Mouse (Mus musculus) hindbrain, postnatal 0 days (tissue): Measurements from ENCODE around the gene Hoxb5. TPM values are rescaled to one million over a fixed set of nuclear protein-coding genes. Genes with fewer than 3 reads are reported as not detected.

Source experiments
- ATAC-seq: fragments of 200-750 bp; cut with Nextera tagmentation; 2 replicates; pipeline ENCODE4 v1.8.0; 2017; ENCODE audit warnings: mild to moderate bottlenecking, moderate TSS enrichment, moderate library complexity
- DNase-seq: peaks from one replicate; pipeline ENCODE4 v3.0.0-alpha.2; 2015; ENCODE audit warnings: low spot score
- H3K27ac ChIP-seq: fragments of 300-500 bp; sonication (generic); 2 replicates; pipeline ENCODE4 v1.5.1; 2014; ENCODE audit warnings: mild to moderate bottlenecking
- H3K27me3 ChIP-seq: fragments of 300-500 bp; sonication (generic); 2 replicates; pipeline ENCODE4 v1.6.1; 2014; ENCODE audit warnings: low read length, mixed read lengths; ENCODE audit not compliant: insufficient read depth
- H3K36me3 ChIP-seq: fragments of 300-500 bp; sonication (generic); 2 replicates; pipeline ENCODE4 v1.6.1; 2014; ENCODE audit warnings: low read length, mixed read lengths; ENCODE audit not compliant: insufficient read depth
- H3K4me1 ChIP-seq: fragments of 300-500 bp; sonication (generic); 2 replicates; pipeline ENCODE4 v1.6.1; 2014; ENCODE audit warnings: antibody characterized with exemption, low read length, mixed read lengths; ENCODE audit not compliant: insufficient read depth
- H3K4me2 ChIP-seq: fragments of 300-500 bp; sonication (generic); 2 replicates; pipeline ENCODE4 v1.6.1; 2014; ENCODE audit warnings: low read depth, mild to moderate bottlenecking, low read length, moderate library complexity, mixed read lengths
- H3K4me3 ChIP-seq: fragments of 300-500 bp; sonication (generic); 2 replicates; pipeline ENCODE4 v1.5.1; 2014; ENCODE audit warnings: low read length
- H3K9ac ChIP-seq: fragments of 300-500 bp; sonication (generic); replicated peaks from 2 replicates; pipeline ENCODE4 v1.6.1; 2014; ENCODE audit warnings: mild to moderate bottlenecking, low read length, moderate library complexity, mixed read lengths
- H3K9me3 ChIP-seq: fragments of 300-500 bp; sonication (generic); 2 replicates; pipeline ENCODE4 v1.6.1; 2016; ENCODE audit warnings: low read length, mixed read lengths
- CTCF ChIP-seq: IDR thresholded peaks from 2 replicates; pipeline ENCODE4 v1.5.1; 2016; ENCODE audit warnings: antibody characterized with exemption, control low read depth, low read depth
- WGBS: fragments of 180-500 bp; shearing (Covaris S2); extraction: QIAGEN DNeasy Blood & Tissue Kit; methylation state at CpG from one replicate; pipeline ENCODE4 v1.1.7; 2014; 5-methylcytosine and 5-hydroxymethylcytosine counted together
- microRNA counts: library from miRNA; unstranded; fragments of <30 nt; microRNA quantifications from one replicate; lab custom pipeline; 2015
- microRNA-seq, 2 experiments: library from miRNA; unstranded; fragments of <30 nt; microRNA quantifications; one replicate each; pipeline ENCODE4; 2016
- polyA plus RNA-seq: library from polyadenylated mRNA; unstranded; fragments of >200 nt; fragmentation: Nextera tagmentation; extraction: Ambion mirVana; gene quantifications from 2 replicates; pipeline ENCODE4 v1.2.1, GENCODE M21; 2015
- total RNA-seq: library from RNA; depleted of rRNA; stranded (reverse); fragments of >200 nt; gene quantifications from 2 replicates; pipeline ENCODE4 v1.2.3, GENCODE M21; 2014; rRNA removed

Hoxb5 gene
- total and polyA plus RNA-seq, 2 experiments from 2014 or later: 24.3 to 113 TPM

DNA sequence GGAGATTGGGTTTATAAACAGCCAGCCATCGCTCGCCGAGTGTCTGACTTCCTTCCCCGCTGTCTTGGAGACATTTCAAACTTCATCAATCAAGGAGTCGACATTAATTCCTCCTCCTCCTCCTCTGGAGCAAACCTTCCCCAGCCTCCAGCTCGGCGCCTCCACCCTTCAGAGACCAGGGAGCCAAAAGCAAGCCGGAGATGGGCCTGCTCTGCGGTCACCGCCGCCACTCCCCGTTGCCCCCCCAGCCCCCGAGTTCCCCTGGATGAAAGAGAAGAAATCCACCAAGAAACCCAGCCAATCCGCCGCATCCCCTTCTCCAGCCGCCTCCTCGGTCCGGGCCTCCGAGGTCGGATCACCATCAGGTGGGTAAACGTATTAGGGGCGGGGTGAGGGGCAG is 48.7 kb downstream of the Hoxb5 start:
- H3K4me2 ChIP-seq: peak overlapping the region; percentile 59
- no peaks in the 10 kb centered on the region for H3K36me3 ChIP-seq
- H3K4me1 ChIP-seq: no peaks in the 10 kb centered on the region
- peak overlapping the region; percentile 91 for H3K27ac ChIP-seq
- no peaks in the 10 kb centered on the region for H3K9me3 ChIP-seq
- H3K9ac ChIP-seq: peak overlapping the region; percentile 75
- DNase-seq (peak; percentile 76), ATAC-seq (no peak; the same call in 1 of the 2 replicates)
- H3K4me3 ChIP-seq: peak overlapping the region; percentile 50
- no peak for TF ChIP-seq CTCF
- WGBS: 1% methylated on average over 22 of the region's 22 CpGs
- H3K27me3 ChIP-seq: peaks cover 65% of the 10 kb centered on the region

DNA sequence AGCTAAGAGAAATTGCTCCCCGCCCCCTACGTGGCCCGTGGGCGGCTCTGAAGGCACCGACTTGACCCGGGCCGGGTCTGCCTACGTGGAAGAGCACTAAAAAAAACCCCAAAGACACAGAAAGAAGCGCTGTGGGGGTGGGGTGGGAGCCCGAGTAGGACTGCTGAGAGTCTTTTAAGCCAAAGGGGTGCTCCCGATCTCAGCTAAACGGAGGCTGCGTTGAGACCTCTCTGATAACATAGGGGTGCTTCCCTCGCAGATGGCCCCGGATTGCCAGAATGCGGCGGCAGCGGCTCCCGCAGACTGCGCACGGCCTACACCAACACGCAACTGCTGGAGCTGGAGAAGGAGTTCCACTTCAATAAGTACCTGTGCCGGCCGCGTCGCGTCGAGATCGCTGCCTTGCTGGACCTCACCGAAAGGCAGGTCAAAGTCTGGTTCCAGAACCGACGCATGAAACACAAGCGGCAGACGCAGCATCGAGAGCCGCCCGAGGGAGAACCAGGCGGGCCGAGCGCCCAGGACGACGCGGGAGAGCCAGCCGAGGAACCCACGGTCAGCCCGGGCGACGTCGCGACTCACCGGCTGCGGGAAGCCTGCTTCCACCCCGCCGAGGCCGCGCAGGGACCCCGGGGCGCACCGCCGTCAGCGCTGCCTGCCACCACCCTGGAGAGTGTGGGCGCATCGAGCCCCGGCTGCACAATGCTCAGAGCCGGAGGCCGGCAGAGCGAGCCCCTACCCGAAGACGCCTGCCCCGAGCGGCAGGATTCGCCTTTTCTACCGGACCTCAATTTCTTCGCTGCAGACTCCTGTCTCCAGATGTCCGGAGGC is 49.8 kb downstream of the Hoxb5 start:
- Histone ChIP-seq H3K27ac (peak overlapping the region; percentile 91), H3K27me3 (peaks cover 65% of the 10 kb centered on the region)

DNA sequence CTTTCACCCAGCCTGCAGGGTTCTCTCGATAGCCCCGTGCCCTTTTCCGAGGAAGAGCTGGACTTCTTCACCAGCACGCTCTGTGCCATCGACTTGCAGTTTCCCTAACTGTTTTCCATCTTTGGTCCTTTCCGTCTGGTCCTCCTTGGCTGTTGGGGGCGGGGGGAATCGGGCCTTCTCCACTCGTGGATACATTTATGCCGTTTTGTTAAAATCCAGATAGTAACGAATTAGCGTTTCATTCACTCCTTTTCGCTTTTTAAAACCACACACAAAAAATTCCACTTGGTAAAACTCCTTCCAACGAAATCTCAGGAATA is 50.3 kb downstream of the Hoxb5 start:
- DNase-seq: peak; percentile 35
- H3K9me3 ChIP-seq: no peaks in the 10 kb centered on the region
- peaks cover 65% of the 10 kb centered on the region for H3K27me3 ChIP-seq
- no peaks in the 10 kb centered on the region for H3K36me3 ChIP-seq
- peak overlapping the region; percentile 75 for H3K9ac ChIP-seq
- H3K4me3 ChIP-seq: peak overlapping the region; percentile 50
- H3K27ac ChIP-seq: peak overlapping the region; percentile 91
- H3K4me1 ChIP-seq: no peaks in the 10 kb centered on the region
- H3K4me2 ChIP-seq: peak overlapping the region; percentile 59
- ATAC-seq: no peak
- WGBS: under 1% methylated on average over 14 of the region's 14 CpGs
- no peak for TF ChIP-seq CTCF

More for the DNA sequence above, 49.8 kb downstream of the Hoxb5 start:
- under 1% methylated on average over 75 of the region's 75 CpGs for WGBS
- no peak for ATAC-seq
- Histone ChIP-seq H3K4me2 (peak overlapping the region; percentile 59), H3K4me1 (no peaks in the 10 kb centered on the region), H3K9ac (peak overlapping the region; percentile 75), H3K36me3 (no peaks in the 10 kb centered on the region), H3K4me3 (peak overlapping the region; percentile 50), H3K9me3 (no peaks in the 10 kb centered on the region)
- no peak for TF ChIP-seq CTCF
- peak; percentile 55 for DNase-seq

DNA sequence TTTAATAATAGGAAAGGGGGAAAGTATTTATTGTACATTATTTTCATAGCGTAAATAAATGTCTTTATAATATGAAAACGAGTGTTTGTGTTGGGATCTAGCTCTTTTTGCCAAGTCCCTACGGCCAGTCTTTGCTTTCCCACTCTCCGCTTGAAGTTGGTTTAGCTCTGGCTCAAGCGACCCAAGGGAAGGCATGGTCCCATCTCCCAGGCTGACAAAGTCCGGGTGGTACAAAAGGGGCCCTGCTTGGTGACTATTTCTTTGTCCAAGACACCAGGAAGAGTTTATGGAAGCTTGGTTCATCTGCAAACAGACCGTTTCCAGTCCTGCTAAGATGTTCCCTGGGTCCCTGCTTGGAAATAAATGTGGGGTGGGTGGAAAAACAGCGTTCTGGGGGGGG is 50.8 kb downstream of the Hoxb5 start:
- ATAC-seq (no peak), DNase-seq (peak; percentile 52)
- H3K4me2 ChIP-seq: peak overlapping the region; percentile 59
- WGBS: 2% methylated on average over 8 of the region's 8 CpGs
- H3K4me3 ChIP-seq: peak overlapping the region; percentile 50
- H3K27me3 ChIP-seq: peaks cover 61% of the 10 kb centered on the region
- H3K36me3 ChIP-seq: no peaks in the 10 kb centered on the region
- peak overlapping the region; percentile 75 for H3K9ac ChIP-seq
- peak overlapping the region; percentile 91 for H3K27ac ChIP-seq
- TF ChIP-seq CTCF: no peak
- no peaks in the 10 kb centered on the region for H3K4me1 ChIP-seq
- H3K9me3 ChIP-seq: no peaks in the 10 kb centered on the region

DNA sequence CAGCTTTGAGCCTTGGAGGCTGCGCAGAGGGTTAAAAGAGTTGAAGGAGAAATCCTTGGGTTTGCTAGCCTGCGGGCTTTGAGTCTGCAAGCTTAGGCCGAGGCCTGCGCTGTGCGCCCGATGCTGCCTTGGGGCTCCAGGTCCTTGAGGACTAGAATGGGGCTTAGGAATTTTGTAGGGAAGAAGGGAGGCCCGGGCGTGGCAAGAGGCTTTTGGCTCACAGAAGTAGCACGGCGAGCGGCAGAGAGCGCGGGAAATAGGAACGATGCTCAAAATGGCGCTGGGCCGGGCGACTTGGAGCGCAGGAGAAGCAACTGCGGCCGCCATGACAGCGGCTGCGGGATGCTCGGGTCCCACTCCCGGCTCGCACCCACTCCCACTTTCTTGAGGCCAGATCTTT is 51.2 kb downstream of the Hoxb5 start:
- no peaks in the 10 kb centered on the region for H3K4me1 ChIP-seq
- H3K27ac ChIP-seq: peak overlapping the region; percentile 91
- peak overlapping the region; percentile 59 for H3K4me2 ChIP-seq
- DNase-seq: peak; percentile 72
- no peaks in the 10 kb centered on the region for H3K36me3 ChIP-seq
- under 1% methylated on average over 25 of the region's 25 CpGs for WGBS
- peak overlapping the region; percentile 75 for H3K9ac ChIP-seq
- 0 out of 2 replicates have a peak, but pooled peaks have one; percentile 30 for ATAC-seq
- H3K4me3 ChIP-seq: peak overlapping the region; percentile 50
- TF ChIP-seq CTCF: no peak
- no peaks in the 10 kb centered on the region for H3K9me3 ChIP-seq
- H3K27me3 ChIP-seq: peaks cover 59% of the 10 kb centered on the region

DNA sequence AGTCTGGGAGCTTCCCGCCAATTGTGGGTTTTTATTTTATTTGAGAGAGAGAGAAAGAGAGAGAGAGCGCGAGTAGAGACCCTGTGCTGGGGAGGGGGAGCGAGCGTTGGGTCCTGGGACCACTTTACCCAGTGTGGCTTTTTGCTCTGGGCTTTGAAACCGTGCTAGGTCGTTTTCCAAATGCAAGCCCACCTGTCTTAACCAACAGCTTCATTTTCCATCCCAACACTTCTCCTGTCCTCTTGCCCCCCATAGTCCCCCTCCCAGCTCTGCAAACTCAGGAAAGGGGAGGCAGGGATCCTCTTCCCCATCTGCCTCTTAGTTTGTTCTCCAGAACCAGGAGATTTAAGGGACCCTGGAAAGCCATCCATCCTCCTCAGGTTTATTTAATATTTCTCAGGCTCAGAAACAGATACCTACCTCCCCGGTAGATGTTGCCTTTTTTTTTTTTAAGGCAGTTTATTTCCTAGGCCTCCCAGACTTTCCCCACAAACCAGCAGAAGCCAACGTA is 51.7 kb downstream of the Hoxb5 start:
- peak overlapping the region; percentile 91 for H3K27ac ChIP-seq
- H3K4me3 ChIP-seq: peak overlapping the region; percentile 50
- peak overlapping the region; percentile 59 for H3K4me2 ChIP-seq
- peaks cover 59% of the 10 kb centered on the region for H3K27me3 ChIP-seq
- H3K36me3 ChIP-seq: no peaks in the 10 kb centered on the region
- DNase-seq (no peak), ATAC-seq (no peak)
- 4% methylated on average over 9 of the region's 9 CpGs for WGBS
- no peak for TF ChIP-seq CTCF
- H3K9ac ChIP-seq: peak overlapping the region; percentile 75
- no peaks in the 10 kb centered on the region for H3K4me1 ChIP-seq
- H3K9me3 ChIP-seq: no peaks in the 10 kb centered on the region

MicroRNAs encoded within 50 kb of the gene (microRNA counts, 519-probe panel; counts per million panel counts)
- microRNA mmu-miR-10a (lab: Ali Mortazavi, UCI) (4,970 counts per million, percentile 84 among the panel's probes with 10 or more counts), microRNA mmu-miR-196a (lab: Ali Mortazavi, UCI) (not detected)

Small RNAs within 50 kb of the gene (microRNA-seq; reads per million reads assigned to microRNA genes)
- gene Mir10a: 25,370 to 27,060 reads per million in 2 experiments
- gene Mir196a-1: 0 to 0.35 reads per million in 2 experiments

Other genes with a start within 250 kb of the Hoxb5 start
- 48.2 and 50.1 TPM in 2 replicates for gene Ube2z, start 237.9 kb upstream of the Hoxb5 start, total RNA-seq
- 30.3 and 32.9 TPM in 2 replicates for gene Ube2z, start 237.9 kb upstream of the Hoxb5 start, polyA plus RNA-seq
- gene Atp5g1, start 227.7 kb upstream of the Hoxb5 start, total RNA-seq: 703 and 894 TPM in 2 replicates
- gene Atp5g1, start 227.7 kb upstream of the Hoxb5 start, polyA plus RNA-seq: 1,232 and 1,324 TPM in 2 replicates
- not detected in 2 replicates for gene Calcoco2, start 191.4 kb upstream of the Hoxb5 start, total RNA-seq
- 0.19 TPM in 2 replicates for gene Calcoco2, start 191.4 kb upstream of the Hoxb5 start, polyA plus RNA-seq
- 0.43 and 0.52 TPM in 2 replicates for gene Ttll6, start 169.6 kb upstream of the Hoxb5 start, total RNA-seq
- 0.23 and 0.43 TPM in 2 replicates for gene Ttll6, start 169.6 kb upstream of the Hoxb5 start, polyA plus RNA-seq
- gene Hoxb13, start 109.0 kb upstream of the Hoxb5 start, total RNA-seq: not detected in 2 replicates
- not detected in 2 replicates for gene Hoxb13, start 109.0 kb upstream of the Hoxb5 start, polyA plus RNA-seq
- gene Hoxb9, start 31.9 kb upstream of the Hoxb5 start, total RNA-seq: 0.40 TPM in 1 of 2 replicates, not detected in the other
- 0.13 TPM in 1 of 2 replicates, not detected in the other for gene Hoxb9, start 31.9 kb upstream of the Hoxb5 start, polyA plus RNA-seq
- 28.0 and 66.5 TPM in 2 replicates for gene Hoxb8, start 21.4 kb upstream of the Hoxb5 start, total RNA-seq
- gene Hoxb8, start 21.4 kb upstream of the Hoxb5 start, polyA plus RNA-seq: 4.6 and 6.2 TPM in 2 replicates
- gene Hoxb7, start 16.7 kb upstream of the Hoxb5 start, total RNA-seq: 11.0 and 21.7 TPM in 2 replicates
- gene Hoxb7, start 16.7 kb upstream of the Hoxb5 start, polyA plus RNA-seq: 10.1 and 16.8 TPM in 2 replicates
- 23.2 and 30.2 TPM in 2 replicates for gene Hoxb6, start 10.9 kb upstream of the Hoxb5 start, total RNA-seq
- gene Hoxb6, start 10.9 kb upstream of the Hoxb5 start, polyA plus RNA-seq: 29.0 and 36.3 TPM in 2 replicates
- gene Hoxb4, start 14.9 kb downstream of the Hoxb5 start, total RNA-seq: 4.2 and 8.6 TPM in 2 replicates
- gene Hoxb4, start 14.9 kb downstream of the Hoxb5 start, polyA plus RNA-seq: 2.4 and 3.3 TPM in 2 replicates
- gene Hoxb3, start 20.0 kb downstream of the Hoxb5 start, total RNA-seq: 42.1 and 42.2 TPM in 2 replicates
- gene Hoxb3, start 20.0 kb downstream of the Hoxb5 start, polyA plus RNA-seq: 6.6 and 8.1 TPM in 2 replicates
- 35.4 and 36.4 TPM in 2 replicates for gene Hoxb2, start 47.2 kb downstream of the Hoxb5 start, total RNA-seq
- 11.6 and 13.1 TPM in 2 replicates for gene Hoxb2, start 47.2 kb downstream of the Hoxb5 start, polyA plus RNA-seq
- gene Hoxb1, start 62.4 kb downstream of the Hoxb5 start, total RNA-seq: 0.21 TPM in 1 of 2 replicates, not detected in the other
- 0.08 and 0.24 TPM in 2 replicates for gene Hoxb1, start 62.4 kb downstream of the Hoxb5 start, polyA plus RNA-seq
- 0.83 and 2.5 TPM in 2 replicates for gene Skap1, start 161.3 kb downstream of the Hoxb5 start, total RNA-seq
- gene Skap1, start 161.3 kb downstream of the Hoxb5 start, polyA plus RNA-seq: 5.7 and 7.4 TPM in 2 replicates